Mouse (Mus musculus) lung, adult 10 weeks (tissue): ENCODE data around the gene Gimap4. TPM values are rescaled to one million over a fixed set of nuclear protein-coding genes. Genes with fewer than 3 reads are reported as not detected.

ENCODE experiments used
- polyA plus RNA-seq: library from polyadenylated mRNA; stranded (reverse); fragments of 350-450 nt; fragmentation: Illumina TruSeq; extraction: RNeasy Lipid Tissue Mini Kit (QIAGEN cat#74804); gene quantifications from one replicate; pipeline ENCODE4 v1.2.3, GENCODE M21; 2014; ENCODE audit warnings: low read depth, low replicate concordance; ENCODE audit not compliant: insufficient read depth

Gimap4 gene
- 97.8 TPM for polyA plus RNA-seq

GRCm38 (mm10) chr6:48684319-48684718 lies at the start of gene Gimap4:
Gimap4 (plus strand) TSS chr6:48684549.

GRCm38 (mm10) chr6:48646995-48647394 lies 37.4 kb upstream of the Gimap4 start, which contains the start of gene Gimap8:
Gimap8 (plus strand) TSS chr6:48647234.

GRCm38 (mm10) chr6:48675931-48676859 lies 8.2 kb upstream of the Gimap4 start, which contains the start of gene Gimap9:
Gimap9 (plus strand) TSS chr6:48676129.

GRCm38 (mm10) chr6:48718455-48718854 lies 34.1 kb downstream of the Gimap4 start, which contains the start of the genes Gm28053 and Gimap7:
Gm28053 (plus strand) TSS chr6:48718607.
Gimap7 (plus strand) TSS chr6:48718621.

GRCm38 (mm10) chr6:48738961-48739779 lies 54.8 kb downstream of the Gimap4 start, which contains the start of gene Gimap1:
Gimap1 (plus strand) TSS chr6:48739054.

Other genes starting within 250 kb of the Gimap4 start
- 27.2 TPM for gene Zfp467, start 238.7 kb upstream of the Gimap4 start, polyA plus RNA-seq
- 0.30 TPM for gene Sspo, start 236.3 kb upstream of the Gimap4 start, polyA plus RNA-seq
- 22.7 TPM for gene Atp6v0e2, start 146.9 kb upstream of the Gimap4 start, polyA plus RNA-seq
- 7.5 TPM for gene Lrrc61, start 129.8 kb upstream of the Gimap4 start, polyA plus RNA-seq
- gene Rarres2, start 111.8 kb upstream of the Gimap4 start, polyA plus RNA-seq = 414 TPM
- gene Gm45021, start 94.9 kb upstream of the Gimap4 start, polyA plus RNA-seq = not detected
- gene Repin1, start 90.7 kb upstream of the Gimap4 start, polyA plus RNA-seq = 8.2 TPM
- not detected for gene Gm44965, start 90.6 kb upstream of the Gimap4 start, polyA plus RNA-seq
- 2.7 TPM for gene Zfp775, start 82.5 kb upstream of the Gimap4 start, polyA plus RNA-seq
- 0.24 TPM for gene AI854703, start 57.8 kb upstream of the Gimap4 start, polyA plus RNA-seq
- gene Gimap8, start 37.3 kb upstream of the Gimap4 start, polyA plus RNA-seq = 21.8 TPM
- gene Gimap9, start 8.4 kb upstream of the Gimap4 start, polyA plus RNA-seq = 20.0 TPM
- 99.5 TPM for gene Gimap6, start 23.7 kb downstream of the Gimap4 start, polyA plus RNA-seq
- 9.6 TPM for gene Gm28053, start 34.1 kb downstream of the Gimap4 start, polyA plus RNA-seq
- 7.2 TPM for gene Gimap7, start 34.1 kb downstream of the Gimap4 start, polyA plus RNA-seq
- gene Gimap1, start 54.5 kb downstream of the Gimap4 start, polyA plus RNA-seq = 43.6 TPM
- gene Gimap5, start 61.6 kb downstream of the Gimap4 start, polyA plus RNA-seq = 24.5 TPM
- gene Gimap3, start 86.3 kb downstream of the Gimap4 start, polyA plus RNA-seq = 25.1 TPM
- gene Tmem176a, start 156.4 kb downstream of the Gimap4 start, polyA plus RNA-seq = 432 TPM
- 523 TPM for gene Tmem176b, start 156.9 kb downstream of the Gimap4 start, polyA plus RNA-seq
- gene Aoc1, start 188.3 kb downstream of the Gimap4 start, polyA plus RNA-seq = 3.4 TPM
- not detected for gene 1600015I10Rik, start 245.3 kb downstream of the Gimap4 start, polyA plus RNA-seq